ENCODE assay signal across 9 mouse cellular contexts in genomic region chr16:72995251-72995954, GRCm38 (mm10).
DNase-seq lines count a peak whose midpoint lies in the region; ATAC-seq and TF ChIP-seq lines count a peak whose summit lies in the region.
"Had no signal": no experiment of that assay in that cellular context is flagged by ENCODE, and none has a peak within 500 bp of the region (broad histone marks: within the 10 kb centered on the region; RNA-seq: fewer than 3 reads in every experiment).

No protein-coding gene starts in this region.

- DNase-seq in thymus, postnatal 0 days (ENCODE audit: low spot score): peak; percentile 39
- DNase-seq in thymus, adult 18-20 months: no peak
- DNase-seq in brain, embryonic 14.5 days (ENCODE audit: low read depth): peak; percentile 92
- peak; percentile 66 for DNase-seq in forebrain, embryonic 10.5 days (ENCODE audit: extremely low spot score, low spot score)
- DNase-seq in kidney, adult 8-10 months: peak; percentile 9 to 69
- peak; percentile 56 for DNase-seq in retina, postnatal 7 days (ENCODE audit: low read depth, low spot score)
- no peak for DNase-seq in T-cell, adult 2 months (ENCODE audit: low spot score)

- H3K27ac ChIP-seq in forebrain, embryonic 10.5 days: no peak overlapping the region
- H3K27ac ChIP-seq in limb, embryonic 12.5 days: peak overlapping the region; percentile 79; the same call in 1 of the 2 replicates

- TF ChIP-seq CTCF in brain, embryonic 14.5 days (IDR thresholded peaks at IDR 0.05; ENCODE audit: borderline replicate concordance, extremely low read depth, insufficient read depth, insufficient read length): peak; percentile 82; the same call in 1 of the 2 replicates

- no peak overlapping the region for H3K4me3 ChIP-seq in forebrain, embryonic 10.5 days
- H3K4me3 ChIP-seq in limb, embryonic 12.5 days (replicated peaks): no peak overlapping the region
- H3K4me3 ChIP-seq: embryonic facial prominence, embryonic 13.5 days had no signal

- TF ChIP-seq POLR2A in brain, embryonic 14.5 days (IDR thresholded peaks at IDR 0.05; ENCODE audit: borderline replicate concordance, extremely low read depth, insufficient read depth, insufficient read length, poor library complexity, severe bottlenecking): no peak

- ATAC-seq in limb, embryonic 12.5 days (ENCODE audit: insufficient number of reproducible peaks, insufficient read depth, low FRiP score, low TSS enrichment, low read depth): no peak

- peaks cover 5% of the 10 kb centered on the region for H3K36me3 ChIP-seq in forebrain, embryonic 10.5 days (replicated peaks)
- H3K36me3 ChIP-seq in limb, embryonic 12.5 days: peaks cover 25% of the 10 kb centered on the region

- H3K9ac ChIP-seq in limb, embryonic 12.5 days (replicated peaks): no peak overlapping the region
- H3K9ac ChIP-seq: embryonic facial prominence, embryonic 13.5 days had no signal

- H3K4me2 ChIP-seq in limb, embryonic 12.5 days: no peak overlapping the region
- H3K4me2 ChIP-seq: embryonic facial prominence, embryonic 13.5 days had no signal

- WGBS in forebrain, embryonic 10.5 days: 34% methylated on average over 8 of the region's 8 CpGs
- 15% methylated on average over 8 of the region's 8 CpGs for WGBS in limb, embryonic 12.5 days

- no peaks in the 10 kb centered on the region for H3K9me3 ChIP-seq in forebrain, embryonic 10.5 days
- no peaks in the 10 kb centered on the region for H3K9me3 ChIP-seq in limb, embryonic 12.5 days
- H3K9me3 ChIP-seq: embryonic facial prominence, embryonic 13.5 days had no signal

- peaks cover 27% of the 10 kb centered on the region for H3K4me1 ChIP-seq in forebrain, embryonic 10.5 days
- H3K4me1 ChIP-seq in limb, embryonic 12.5 days (replicated peaks): peaks cover 17% of the 10 kb centered on the region

- H3K27me3 ChIP-seq in forebrain, embryonic 10.5 days (ENCODE audit: poor library complexity, severe bottlenecking): no peaks in the 10 kb centered on the region
- no peaks in the 10 kb centered on the region for H3K27me3 ChIP-seq in limb, embryonic 12.5 days
- H3K27me3 ChIP-seq: embryonic facial prominence, embryonic 13.5 days had no signal

Comparison
In these comparisons a context has a peak if more than half of its experiments do, and no peak if none do; other contexts are left out.
1. DNase-seq: peak in thymus, postnatal 0 days (single experiment), brain, embryonic 14.5 days (single experiment), forebrain, embryonic 10.5 days (single experiment), kidney, adult 8-10 months (2 of 2) and retina, postnatal 7 days (single experiment); none in thymus, adult 18-20 months (0 of 2) and T-cell, adult 2 months (single experiment).